Mouse (Mus musculus) embryonic fibroblast, embryonic 13.5 days (primary cell): ENCODE data around the gene Zfp429.

Source experiments
- CTCF ChIP-seq: IDR thresholded peaks from 2 replicates; pipeline ENCODE4 v1.5.1; 2011; ENCODE audit warnings: mild to moderate bottlenecking, control low read depth, low read length, moderate library complexity, borderline replicate concordance; ENCODE audit not compliant: insufficient read depth
- POLR2A ChIP-seq: IDR thresholded peaks from 2 replicates; pipeline ENCODE4 v1.6.1; 2011; ENCODE audit warnings: low read depth, mild to moderate bottlenecking, control low read depth, low read length, moderate library complexity

DNA sequence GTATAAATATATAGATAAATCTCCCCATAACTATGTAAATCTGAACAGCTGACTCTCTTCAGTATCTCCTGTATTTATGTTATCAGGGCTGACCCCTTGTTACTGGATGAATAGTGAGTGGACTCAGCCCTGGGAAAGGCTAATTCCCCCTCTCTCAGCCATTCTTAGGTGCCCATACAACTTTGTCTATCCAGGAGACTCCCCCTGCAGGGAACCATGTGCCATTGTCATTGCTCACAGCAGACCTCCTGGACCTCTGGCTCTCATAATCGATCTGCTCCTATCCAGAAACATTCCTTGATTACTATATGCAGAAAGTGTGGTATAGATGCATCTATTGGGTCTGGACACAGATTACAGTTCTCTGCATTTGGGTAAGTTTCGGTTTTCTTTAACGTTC lies 17.2 kb upstream of the Zfp429 start:
- TF ChIP-seq POLR2A (no peak), CTCF (no peak)
